Mouse (Mus musculus) embryonic facial prominence, embryonic 10.5 days (tissue): Measurements from ENCODE around the gene Csf3. TPM values are rescaled to one million over a fixed set of nuclear protein-coding genes. Genes with fewer than 3 reads are reported as not detected.
A peak's percentile ranks its signal among the peaks of the same experiment; 100 is the strongest.

Experiments
- DNase-seq: peaks from one replicate; pipeline ENCODE4 v3.0.0-alpha.2; 2017; ENCODE audit warnings: low spot score
- H3K27ac ChIP-seq: fragments of 300-500 bp; sonication (generic); replicated peaks from 2 replicates; pipeline ENCODE4 v1.5.1; 2016; ENCODE audit warnings: mild to moderate bottlenecking
- H3K27me3 ChIP-seq: fragments of 300-500 bp; sonication (generic); replicated peaks from 2 replicates; pipeline ENCODE4 v1.6.1; 2016; ENCODE audit warnings: low read depth, mild to moderate bottlenecking; ENCODE audit not compliant: poor library complexity, severe bottlenecking
- H3K36me3 ChIP-seq: fragments of 300-500 bp; sonication (generic); replicated peaks from 2 replicates; pipeline ENCODE4 v1.6.1; 2016; ENCODE audit warnings: mild to moderate bottlenecking, moderate library complexity
- H3K4me1 ChIP-seq: fragments of 300-500 bp; sonication (generic); 2 replicates; pipeline ENCODE4 v1.6.1; 2016
- H3K4me3 ChIP-seq: fragments of 300-500 bp; sonication (generic); 2 replicates; pipeline ENCODE4 v1.5.1; 2016; ENCODE audit warnings: mild to moderate bottlenecking, moderate library complexity
- H3K9me3 ChIP-seq: fragments of 300-500 bp; sonication (generic); 2 replicates; pipeline ENCODE4 v1.6.1; 2016; ENCODE audit warnings: mild to moderate bottlenecking
- WGBS: fragments of 180-500 bp; shearing (Covaris S2); methylation state at CpG from one replicate; pipeline ENCODE4 v1.1.7; 2016; 5-methylcytosine and 5-hydroxymethylcytosine counted together
- polyA plus RNA-seq: library from polyadenylated mRNA; unstranded; fragments of >200 nt; fragmentation: Nextera tagmentation; extraction: Ambion mirVana; gene quantifications from 2 replicates; pipeline ENCODE4 v1.2.1, GENCODE M21; 2016

Gene Csf3
- polyA plus RNA-seq, 1 experiment from 2014 or later: not detected

- Histone ChIP-seq H3K4me3 (peak overlapping the region; percentile 52), H3K36me3 (peaks cover under 1% of the 10 kb centered on the region; the same call in 1 of the 2 replicates), H3K9me3 (no peaks in the 10 kb centered on the region), H3K27me3 (peaks cover 5% of the 10 kb centered on the region; the same call in 1 of the 2 replicates), H3K27ac (peak overlapping the region; percentile 79), H3K4me1 (peaks cover 94% of the 10 kb centered on the region)
- DNase-seq: no peak
- WGBS: 19% methylated on average over 6 of the region's 6 CpGs
Measured at GRCm38 (mm10) chr11:98747804-98748505, 46.9 kb downstream of the Csf3 start.

DNA sequence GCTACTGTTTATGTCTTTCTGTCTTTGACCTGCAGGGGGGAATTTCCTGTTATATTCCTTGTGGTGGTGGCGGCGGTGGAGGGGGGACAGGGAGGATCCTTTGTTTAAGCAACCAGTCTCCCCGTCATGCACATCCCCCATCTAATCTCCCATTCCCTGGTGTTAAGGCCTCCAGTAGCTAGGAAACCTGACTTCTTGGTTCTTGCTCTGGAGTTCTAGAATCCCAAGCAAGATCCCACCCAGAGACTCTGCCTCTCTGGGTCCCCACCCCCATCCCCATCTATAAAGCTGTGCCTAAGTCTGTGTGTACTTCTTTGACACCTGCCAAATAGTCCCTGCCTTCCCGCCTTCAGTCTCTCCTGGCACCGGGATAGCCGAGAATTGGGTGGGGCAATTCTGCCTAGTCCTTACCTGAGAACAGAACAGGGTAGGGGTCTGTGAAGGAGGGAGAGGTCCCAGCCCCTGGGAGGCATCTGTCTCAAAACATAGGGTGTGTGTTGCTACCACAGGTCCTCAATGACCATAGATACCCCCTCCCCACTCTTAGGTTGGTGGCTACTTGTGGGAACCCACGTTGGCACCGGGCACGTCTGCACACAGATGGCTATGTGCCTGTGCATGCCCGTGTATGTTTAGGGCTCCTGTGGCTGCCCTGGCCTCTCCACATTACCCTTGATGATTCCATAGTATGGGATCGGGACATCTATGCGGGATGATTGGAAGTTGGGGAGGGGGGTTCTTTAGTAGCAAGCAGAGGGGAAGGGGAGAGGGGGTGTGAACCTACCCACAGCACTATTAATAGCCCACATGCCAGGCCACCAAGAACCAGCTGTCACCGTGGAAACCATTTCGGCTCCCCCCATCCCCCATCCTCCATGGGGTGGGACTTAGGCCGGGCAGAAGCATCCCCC lies 47.7 kb downstream of the Csf3 start:
- Histone ChIP-seq H3K27me3 (peaks cover 5% of the 10 kb centered on the region; the same call in 1 of the 2 replicates), H3K27ac (peak overlapping the region; percentile 79), H3K4me3 (peak overlapping the region; percentile 52), H3K4me1 (peaks cover 92% of the 10 kb centered on the region), H3K36me3 (peaks cover 9% of the 10 kb centered on the region), H3K9me3 (no peaks in the 10 kb centered on the region)
- DNase-seq: peak; percentile 52
- 32% methylated on average over 15 of the region's 15 CpGs for WGBS

DNA sequence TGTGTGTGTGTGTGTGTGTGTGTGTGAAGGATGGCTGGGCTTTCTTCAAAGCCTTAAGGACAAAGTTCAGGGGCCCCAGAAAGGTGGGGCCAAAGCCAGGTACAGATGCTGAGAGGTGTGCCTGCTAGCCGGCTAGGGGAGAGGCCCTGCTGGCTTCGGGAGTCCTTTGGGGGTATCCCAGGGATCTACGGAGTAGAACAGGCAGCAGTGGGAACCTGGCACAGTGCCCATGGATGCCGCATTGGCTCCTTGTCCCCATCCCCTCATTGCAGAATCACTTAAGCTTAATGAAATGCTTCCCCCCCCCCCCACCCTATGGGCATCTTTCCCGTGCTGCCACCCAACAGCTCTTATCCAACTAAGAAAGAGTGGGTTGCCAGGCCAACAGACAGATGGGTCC lies 48.7 kb downstream of the Csf3 start:
- no peak for DNase-seq
- Histone ChIP-seq H3K27ac (peak overlapping the region; percentile 79), H3K9me3 (no peaks in the 10 kb centered on the region), H3K4me3 (peak overlapping the region; percentile 52; the same call in 1 of the 2 replicates), H3K36me3 (peaks cover 13% of the 10 kb centered on the region), H3K4me1 (peaks cover 92% of the 10 kb centered on the region), H3K27me3 (peaks cover 5% of the 10 kb centered on the region; the same call in 1 of the 2 replicates)
- WGBS: 49% methylated on average over 5 of the region's 5 CpGs

DNA sequence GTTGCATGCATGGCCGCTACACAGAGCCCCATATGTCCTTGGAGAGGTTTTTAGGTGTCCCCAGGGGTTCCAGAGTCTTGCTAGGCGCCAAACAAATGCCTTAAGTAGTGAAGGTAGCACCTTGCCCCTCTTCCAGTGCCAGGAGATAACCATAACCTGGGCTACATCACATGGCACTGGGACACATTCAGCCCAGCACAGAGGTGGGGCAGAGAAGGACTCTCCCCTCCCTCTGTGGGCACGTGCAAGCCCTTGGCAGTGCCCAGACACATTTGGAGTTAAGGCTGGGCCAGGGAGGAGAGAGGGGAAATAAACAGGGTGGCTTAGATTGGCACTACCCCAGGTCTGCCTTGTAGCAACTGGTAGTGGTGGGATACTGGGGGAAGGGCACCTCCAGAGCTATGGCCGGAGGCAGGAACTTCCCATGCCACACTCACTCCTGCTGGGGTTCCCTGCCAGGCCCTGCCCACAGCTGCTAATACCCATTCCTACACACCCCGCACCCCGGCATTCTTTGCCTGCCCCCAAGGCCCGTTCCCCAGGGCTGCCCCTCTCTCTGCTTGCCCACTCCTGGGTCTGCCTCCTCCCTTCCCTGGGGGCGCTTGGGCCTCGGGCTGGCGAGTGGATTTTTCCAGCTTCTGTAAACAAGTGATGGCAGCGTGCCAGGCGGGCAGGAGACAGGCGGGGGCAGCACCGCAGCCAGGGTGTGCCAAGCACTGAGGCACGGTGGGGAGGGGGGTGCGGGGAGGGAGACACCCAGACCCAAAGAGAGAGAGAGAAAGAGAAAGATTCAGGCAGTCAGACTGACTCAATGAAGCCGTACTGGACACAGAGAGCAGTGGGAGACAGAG lies 49.5 kb downstream of the Csf3 start:
- H3K9me3 ChIP-seq: no peaks in the 10 kb centered on the region
- peaks cover 5% of the 10 kb centered on the region; the same call in 1 of the 2 replicates for H3K27me3 ChIP-seq
- H3K4me3 ChIP-seq: peak overlapping the region; percentile 21; the same call in 1 of the 2 replicates
- DNase-seq: no peak
- peaks cover 13% of the 10 kb centered on the region for H3K36me3 ChIP-seq
- H3K27ac ChIP-seq: peak overlapping the region; percentile 79
- WGBS: 39% methylated on average over 17 of the region's 17 CpGs
- peaks cover 88% of the 10 kb centered on the region for H3K4me1 ChIP-seq

- H3K9me3 ChIP-seq: no peaks in the 10 kb centered on the region
- peaks cover 5% of the 10 kb centered on the region; the same call in 1 of the 2 replicates for H3K27me3 ChIP-seq
- DNase-seq: no peak
- H3K36me3 ChIP-seq: peaks cover 13% of the 10 kb centered on the region
- H3K4me1 ChIP-seq: peaks cover 87% of the 10 kb centered on the region
- peak overlapping the region; percentile 79 for H3K27ac ChIP-seq
- 48% methylated on average over 6 of the region's 6 CpGs for WGBS
- H3K4me3 ChIP-seq: peak overlapping the region; percentile 21; the same call in 1 of the 2 replicates
Measured at GRCm38 (mm10) chr11:98751221-98751782, 50.2 kb downstream of the Csf3 start.

DNA sequence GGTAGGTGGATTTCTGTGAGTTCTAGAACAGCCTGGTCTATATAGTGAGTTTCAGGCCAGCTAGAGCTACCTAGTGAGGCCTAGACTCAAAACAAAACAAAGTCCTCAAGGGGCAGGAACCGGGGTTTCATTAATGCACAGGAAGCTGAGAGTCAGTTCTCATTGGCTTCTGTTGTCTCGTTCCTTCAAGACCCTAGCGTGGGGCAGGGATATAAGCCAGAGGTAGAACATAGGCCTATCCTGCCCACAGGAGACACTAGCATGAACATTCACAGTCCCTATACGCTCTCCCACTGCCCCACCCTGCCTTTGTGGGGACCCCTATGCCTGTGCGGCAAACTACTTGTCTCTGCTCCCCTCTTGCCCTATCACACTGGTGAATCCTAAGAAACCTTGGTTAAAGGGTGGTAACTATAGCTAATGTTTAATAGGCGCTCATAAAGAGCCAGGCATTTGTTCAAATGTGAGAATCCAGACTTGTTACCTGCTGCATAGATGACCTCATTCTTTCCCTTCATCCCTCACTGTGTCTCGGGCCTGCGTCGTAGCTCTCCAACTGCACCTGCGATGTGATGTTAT lies 51.6 kb downstream of the Csf3 start:
- Histone ChIP-seq H3K36me3 (peaks cover 17% of the 10 kb centered on the region), H3K27me3 (peaks cover 5% of the 10 kb centered on the region; the same call in 1 of the 2 replicates), H3K4me1 (peaks cover 73% of the 10 kb centered on the region), H3K4me3 (no peak overlapping the region), H3K9me3 (no peaks in the 10 kb centered on the region), H3K27ac (peak overlapping the region; percentile 61)
- WGBS: 89% methylated on average over 10 of the region's 10 CpGs
- no peak for DNase-seq

Other genes starting within 250 kb of the Csf3 start
- gene Ikzf3, start 155.2 kb upstream of the Csf3 start, polyA plus RNA-seq: 0.05 and 0.13 TPM in 2 replicates
- gene Zpbp2, start 150.2 kb upstream of the Csf3 start, polyA plus RNA-seq: 0.20 and 0.47 TPM in 2 replicates
- 56.7 and 57.7 TPM in 2 replicates for gene Ormdl3, start 113.9 kb upstream of the Csf3 start, polyA plus RNA-seq
- not detected in 2 replicates for gene Lrrc3c, start 103.0 kb upstream of the Csf3 start, polyA plus RNA-seq
- gene Gm12355, start 75.6 kb upstream of the Csf3 start, polyA plus RNA-seq: 1.3 and 2.0 TPM in 2 replicates
- not detected in 2 replicates for gene Gsdma3, start 74.9 kb upstream of the Csf3 start, polyA plus RNA-seq
- gene Gsdma2, start 54.5 kb upstream of the Csf3 start, polyA plus RNA-seq: not detected in 2 replicates
- not detected in 2 replicates for gene Gsdma, start 36.9 kb upstream of the Csf3 start, polyA plus RNA-seq
- gene Psmd3, start 18.7 kb upstream of the Csf3 start, polyA plus RNA-seq: 249 and 262 TPM in 2 replicates
- gene Med24, start 28.2 kb downstream of the Csf3 start, polyA plus RNA-seq: 73.9 and 78.1 TPM in 2 replicates
- 8.8 and 9.1 TPM in 2 replicates for gene Thra, start 39.4 kb downstream of the Csf3 start, polyA plus RNA-seq
- gene Nr1d1, start 74.1 kb downstream of the Csf3 start, polyA plus RNA-seq: 1.1 and 1.8 TPM in 2 replicates
- 23.4 and 23.5 TPM in 2 replicates for gene Msl1, start 94.3 kb downstream of the Csf3 start, polyA plus RNA-seq
- gene Casc3, start 103.6 kb downstream of the Csf3 start, polyA plus RNA-seq: 47.5 and 48.3 TPM in 2 replicates
- gene Rapgefl1, start 135.5 kb downstream of the Csf3 start, polyA plus RNA-seq: 1.4 and 1.8 TPM in 2 replicates
- gene Wipf2, start 162.4 kb downstream of the Csf3 start, polyA plus RNA-seq: 5.0 and 5.4 TPM in 2 replicates
- 65.1 and 69.1 TPM in 2 replicates for gene Cdc6, start 206.5 kb downstream of the Csf3 start, polyA plus RNA-seq
- 34.0 and 35.6 TPM in 2 replicates for gene Rara, start 226.6 kb downstream of the Csf3 start, polyA plus RNA-seq